Mouse (Mus musculus): ENCODE data around the gene Slc24a1. TPM values are rescaled to one million over a fixed set of nuclear protein-coding genes. Genes with fewer than 3 reads are reported as not detected.
"Not testable (repeated sequence)": the region's sequence is repeated elsewhere in the genome, so short reads cannot be mapped to it uniquely, and the experiment has no call there.

Gene Slc24a1
- 0.04 and 0.09 TPM in 2 replicates for polyA plus RNA-seq (2014; fragmentation: Nextera tagmentation; extraction: Ambion mirVana)

DNA sequence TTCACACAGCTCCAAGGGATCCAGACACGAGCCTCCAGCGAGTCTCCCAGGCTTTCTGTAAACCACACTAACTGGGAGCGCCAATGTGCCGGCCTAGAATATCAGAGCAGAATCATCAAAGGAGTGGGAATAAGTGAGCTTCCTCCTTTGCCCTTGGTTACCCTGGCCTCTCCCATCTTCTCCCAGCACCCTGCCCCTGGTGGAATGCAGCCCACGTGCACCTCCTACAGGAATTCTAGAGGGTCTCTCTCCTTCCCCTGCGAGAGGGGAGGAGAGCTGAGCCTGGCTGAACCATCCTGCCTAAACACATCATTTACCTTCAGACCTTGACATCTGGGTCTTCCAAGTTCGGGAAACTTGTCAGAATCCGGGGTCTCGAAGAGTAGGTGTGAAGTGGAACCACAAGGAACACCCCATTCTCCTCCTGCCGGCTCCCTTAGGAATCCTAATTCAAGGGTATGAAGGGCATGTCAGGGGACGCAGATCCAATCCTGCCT lies at the start of gene Slc24a1:
Gene Slc24a1, minus strand, starts transcription at position 447 of the 497 bp plus-strand sequence.
- H3K36me3 ChIP-seq (ENCODE audit: insufficient read depth) = no peaks in the 10 kb centered on the region
- H3K9ac ChIP-seq = no peak within 1 kb of the TSS
- H3K27me3 ChIP-seq (ENCODE audit: insufficient read depth, low read length) = 0 out of 2 replicates have a peak, but pooled peaks cover 7% of the 10 kb centered on the region
- ATAC-seq (ENCODE audit: insufficient read depth) (no peak), DNase-seq (no peak)
- H3K9me3 ChIP-seq (ENCODE audit: low read depth, low read length) = no peaks in the 10 kb centered on the region
- WGBS = 32% methylated on average over 11 of the region's 11 CpGs
- peak within 1 kb of the TSS; percentile 37 for H3K4me2 ChIP-seq
- peak within 1 kb of the TSS; percentile 67; the same call in 1 of the 2 replicates for H3K27ac ChIP-seq (ENCODE audit: low read depth)
- H3K4me1 ChIP-seq (ENCODE audit: insufficient read depth) = no peaks in the 10 kb centered on the region
- TF ChIP-seq CTCF (IDR thresholded peaks at IDR 0.05; ENCODE audit: low read depth) = peak; percentile 35
- H3K4me3 ChIP-seq (ENCODE audit: low read depth, low read length) = no peak within 1 kb of the TSS

DNA sequence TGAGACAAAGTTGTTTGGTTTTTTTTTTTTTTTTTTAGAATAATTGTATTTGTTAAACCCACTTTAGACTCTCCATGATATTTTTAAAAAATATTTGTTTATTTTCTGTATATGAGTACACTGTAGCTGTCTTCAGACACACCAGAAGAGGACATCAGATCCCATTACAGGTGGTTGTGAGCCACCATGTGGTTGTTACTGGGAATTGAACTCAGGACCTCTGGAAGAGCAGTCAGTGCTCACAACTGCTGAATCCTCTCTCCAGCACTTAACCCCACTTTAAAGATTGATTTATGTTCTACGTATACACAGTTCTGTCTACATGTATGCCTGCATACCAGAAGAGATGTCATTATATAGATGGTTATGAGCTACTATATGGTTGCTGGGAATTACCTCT lies 44.1 kb upstream of the Slc24a1 start:
- H3K36me3 ChIP-seq (ENCODE audit: insufficient read depth) = peaks cover 55% of the 10 kb centered on the region
- H3K4me1 ChIP-seq (ENCODE audit: insufficient read depth); DNase-seq: not testable (repeated sequence)

DNA sequence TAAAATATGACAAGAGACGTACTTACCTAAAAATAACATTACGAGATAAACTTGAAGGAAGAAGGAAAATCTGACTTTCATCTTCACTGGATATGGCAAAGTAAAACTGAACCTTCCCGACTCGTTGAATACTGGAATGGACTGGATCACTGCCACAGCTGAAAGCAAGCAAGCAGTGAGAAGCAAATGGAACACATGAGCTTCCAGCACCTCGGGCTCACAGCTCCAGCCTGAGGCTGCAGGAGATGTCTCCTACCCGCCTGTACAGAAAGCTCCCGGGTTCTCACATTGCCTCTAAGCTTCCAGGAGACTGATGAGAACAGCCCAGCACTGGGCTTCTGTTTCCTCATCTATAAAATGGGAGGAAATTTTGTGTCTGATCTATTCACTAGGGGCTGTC lies 38.9 kb upstream of the Slc24a1 start:
- peaks cover 68% of the 10 kb centered on the region for H3K36me3 ChIP-seq (ENCODE audit: insufficient read depth)
- H3K27me3 ChIP-seq (ENCODE audit: insufficient read depth, low read length) = no peaks in the 10 kb centered on the region
- TF ChIP-seq CTCF (IDR thresholded peaks at IDR 0.05; ENCODE audit: low read depth) = no peak
- no peaks in the 10 kb centered on the region for H3K4me1 ChIP-seq (ENCODE audit: insufficient read depth)
- H3K4me2 ChIP-seq = no peak overlapping the region
- WGBS = 78% methylated on average over 7 of the region's 7 CpGs
- H3K9ac ChIP-seq = no peak overlapping the region
- ATAC-seq (ENCODE audit: insufficient read depth) (no peak), DNase-seq (no peak)
- no peaks in the 10 kb centered on the region for H3K9me3 ChIP-seq (ENCODE audit: low read depth, low read length)
- no peak overlapping the region for H3K27ac ChIP-seq (ENCODE audit: low read depth)
- no peak overlapping the region for H3K4me3 ChIP-seq (ENCODE audit: low read depth, low read length)

More for the DNA sequence above, 44.1 kb upstream of the Slc24a1 start:
- H3K4me3 ChIP-seq (ENCODE audit: low read depth, low read length); H3K27me3 ChIP-seq (ENCODE audit: insufficient read depth, low read length); H3K9me3 ChIP-seq (ENCODE audit: low read depth, low read length); H3K9ac ChIP-seq; H3K27ac ChIP-seq (ENCODE audit: low read depth); ATAC-seq (ENCODE audit: insufficient read depth); H3K4me2 ChIP-seq: not testable (repeated sequence)
- WGBS = 73% methylated on average over 1 of the region's 1 CpGs

DNA sequence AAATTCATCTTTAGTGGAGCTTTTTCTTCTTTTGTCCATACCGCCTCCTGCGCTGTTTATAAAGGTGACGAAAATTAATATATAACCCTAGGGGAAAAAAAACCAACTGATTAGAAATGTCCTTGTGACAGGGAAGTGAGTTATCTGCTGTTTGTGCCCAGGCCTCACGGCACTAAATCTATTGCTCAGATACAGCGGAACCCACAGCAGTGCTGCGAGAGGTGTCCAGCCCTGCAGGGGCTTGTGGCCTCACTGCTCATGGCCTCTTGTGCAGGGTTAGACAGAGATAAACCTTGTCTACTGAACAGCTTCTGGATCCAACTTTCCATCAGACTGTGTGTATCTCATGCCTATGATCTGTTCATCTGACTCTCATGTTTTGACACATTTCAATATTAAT lies 37.0 kb upstream of the Slc24a1 start:
- Histone ChIP-seq H3K9me3 (ENCODE audit: low read depth, low read length) (no peaks in the 10 kb centered on the region), H3K27me3 (ENCODE audit: insufficient read depth, low read length) (no peaks in the 10 kb centered on the region), H3K4me3 (ENCODE audit: low read depth, low read length) (no peak overlapping the region), H3K9ac (no peak overlapping the region), H3K36me3 (ENCODE audit: insufficient read depth) (peaks cover 77% of the 10 kb centered on the region), H3K4me2 (no peak overlapping the region), H3K27ac (ENCODE audit: low read depth) (no peak overlapping the region), H3K4me1 (ENCODE audit: insufficient read depth) (no peaks in the 10 kb centered on the region)
- WGBS = 76% methylated on average over 6 of the region's 6 CpGs
- no peak for DNase-seq
- no peak for ATAC-seq (ENCODE audit: insufficient read depth)
- no peak for TF ChIP-seq CTCF (IDR thresholded peaks at IDR 0.05; ENCODE audit: low read depth)

DNA sequence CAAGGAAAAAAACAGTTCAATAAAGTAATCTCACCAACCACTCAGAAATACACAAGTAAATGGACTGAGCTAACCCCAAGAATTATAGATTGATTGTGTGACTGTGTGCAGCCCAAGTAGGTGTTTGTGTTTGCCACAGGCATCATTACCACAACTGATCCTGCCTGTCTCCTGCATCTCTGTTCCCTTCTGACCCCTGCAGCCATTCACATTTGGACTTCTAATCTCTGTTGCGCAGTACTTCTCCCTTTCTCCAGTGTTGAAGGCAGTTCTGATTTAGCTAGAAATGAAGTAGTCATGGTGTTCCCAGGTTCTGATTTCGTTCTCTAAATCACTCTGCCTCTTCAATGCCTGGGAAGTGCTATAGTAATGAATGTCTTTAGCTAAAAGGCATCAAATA lies 36.2 kb upstream of the Slc24a1 start:
- no peaks in the 10 kb centered on the region for H3K9me3 ChIP-seq (ENCODE audit: low read depth, low read length)
- H3K36me3 ChIP-seq (ENCODE audit: insufficient read depth) = peaks cover 80% of the 10 kb centered on the region
- TF ChIP-seq CTCF (IDR thresholded peaks at IDR 0.05; ENCODE audit: low read depth) = no peak
- no peak for DNase-seq
- 96% methylated on average over 2 of the region's 2 CpGs for WGBS
- H3K27me3 ChIP-seq (ENCODE audit: insufficient read depth, low read length) = no peaks in the 10 kb centered on the region
- no peak overlapping the region for H3K9ac ChIP-seq
- H3K4me3 ChIP-seq (ENCODE audit: low read depth, low read length) = no peak overlapping the region
- ATAC-seq (ENCODE audit: insufficient read depth) = no peak
- H3K4me1 ChIP-seq (ENCODE audit: insufficient read depth) = no peaks in the 10 kb centered on the region
- no peak overlapping the region for H3K27ac ChIP-seq (ENCODE audit: low read depth)
- no peak overlapping the region for H3K4me2 ChIP-seq

DNA sequence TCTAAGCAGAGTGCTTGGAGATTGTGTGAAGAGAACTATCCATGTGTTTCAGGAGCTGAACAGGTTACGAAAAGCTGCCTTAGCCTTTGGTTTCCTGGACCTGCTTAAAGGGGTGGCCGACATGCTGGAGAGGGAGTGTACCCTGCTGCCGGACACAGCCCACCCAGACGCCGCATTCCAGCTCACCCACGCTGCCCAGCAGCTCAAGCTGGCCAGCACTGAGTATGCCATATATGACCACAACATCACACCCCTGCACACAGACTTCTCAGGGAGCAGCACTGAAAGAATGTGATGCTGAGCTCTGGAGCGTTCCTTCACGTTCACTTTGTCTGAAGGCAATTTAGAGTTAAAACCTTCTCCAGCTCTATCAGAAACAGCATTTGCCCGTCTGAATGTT lies 34.4 kb upstream of the Slc24a1 start:
- no peak overlapping the region for H3K9ac ChIP-seq
- TF ChIP-seq CTCF (IDR thresholded peaks at IDR 0.05; ENCODE audit: low read depth) = no peak
- no peaks in the 10 kb centered on the region for H3K9me3 ChIP-seq (ENCODE audit: low read depth, low read length)
- no peak overlapping the region for H3K27ac ChIP-seq (ENCODE audit: low read depth)
- ATAC-seq (ENCODE audit: insufficient read depth) (no peak), DNase-seq (no peak)
- 75% methylated on average over 9 of the region's 9 CpGs for WGBS
- H3K4me2 ChIP-seq = no peak overlapping the region
- peaks cover 86% of the 10 kb centered on the region for H3K36me3 ChIP-seq (ENCODE audit: insufficient read depth)
- no peak overlapping the region for H3K4me3 ChIP-seq (ENCODE audit: low read depth, low read length)
- no peaks in the 10 kb centered on the region for H3K27me3 ChIP-seq (ENCODE audit: insufficient read depth, low read length)
- H3K4me1 ChIP-seq (ENCODE audit: insufficient read depth) = no peaks in the 10 kb centered on the region

DNA sequence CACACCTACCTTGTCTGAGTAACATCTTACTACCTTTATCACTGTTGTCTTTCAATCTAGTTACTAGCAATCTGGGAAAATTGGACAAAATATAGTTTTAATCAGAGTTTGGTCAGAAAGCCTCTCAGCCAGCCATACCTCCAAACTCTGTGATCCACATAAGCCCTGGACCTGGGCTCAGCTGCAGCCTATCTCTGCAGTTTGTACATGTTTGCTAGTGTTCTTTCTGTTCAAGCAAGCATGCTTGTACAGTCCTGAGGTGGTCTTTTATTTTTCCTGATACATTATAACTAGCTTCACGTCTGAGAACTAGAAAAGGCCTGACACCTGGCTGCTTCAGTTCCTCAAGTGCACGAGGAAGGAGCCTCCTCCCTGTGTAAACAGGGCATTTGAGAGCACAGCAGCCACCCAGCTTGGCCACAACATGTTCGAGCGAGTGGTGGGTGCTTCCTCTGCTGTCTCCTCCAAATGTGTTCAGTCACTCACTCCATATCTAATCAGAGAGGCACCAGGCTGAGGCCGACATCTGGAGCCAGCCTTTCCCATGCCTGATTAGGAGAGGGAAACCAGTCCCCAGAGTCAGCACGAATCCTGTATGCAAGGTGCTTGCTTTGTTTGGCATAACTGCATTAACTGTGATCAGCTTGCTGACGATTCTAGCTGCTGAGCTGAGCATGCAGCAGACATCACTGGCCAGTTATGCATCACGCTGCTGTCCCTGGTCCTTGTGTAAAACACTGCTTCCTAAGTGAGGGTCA lies 33.8 kb upstream of the Slc24a1 start:
- H3K4me2 ChIP-seq = no peak overlapping the region
- 60% methylated on average over 8 of the region's 8 CpGs for WGBS

More for the DNA sequence above, 33.8 kb upstream of the Slc24a1 start:
- TF ChIP-seq CTCF (IDR thresholded peaks at IDR 0.05; ENCODE audit: low read depth) = no peak
- no peak overlapping the region for H3K27ac ChIP-seq (ENCODE audit: low read depth)
- H3K4me3 ChIP-seq (ENCODE audit: low read depth, low read length) = no peak overlapping the region
- no peaks in the 10 kb centered on the region for H3K9me3 ChIP-seq (ENCODE audit: low read depth, low read length)
- ATAC-seq (ENCODE audit: insufficient read depth) = no peak
- peaks cover 86% of the 10 kb centered on the region for H3K36me3 ChIP-seq (ENCODE audit: insufficient read depth)
- DNase-seq = no peak
- no peaks in the 10 kb centered on the region for H3K27me3 ChIP-seq (ENCODE audit: insufficient read depth, low read length)
- no peaks in the 10 kb centered on the region for H3K4me1 ChIP-seq (ENCODE audit: insufficient read depth)
- H3K9ac ChIP-seq = no peak overlapping the region

All from lung, embryonic 14.5 days (tissue).